Mouse (Mus musculus) thymus, adult 2 months (tissue): ENCODE results near the gene Rasip1. TPM values are rescaled to one million over a fixed set of nuclear protein-coding genes. Genes with fewer than 3 reads are reported as not detected.

ENCODE experiments used
- DNase-seq: peaks from one replicate; pipeline ENCODE4 v3.0.0; 2021
- H3K27ac ChIP-seq: fragments of 200-500 bp; 2 replicates; pipeline ENCODE4 v1.5.1; 2012; ENCODE audit warnings: low read length, control low read depth; ENCODE audit not compliant: control insufficient read depth, insufficient read depth
- H3K27me3 ChIP-seq: fragments of 200-500 bp; 2 replicates; pipeline ENCODE4 v1.6.1; 2012; ENCODE audit warnings: mild to moderate bottlenecking, low read length, moderate library complexity, mixed read lengths; ENCODE audit not compliant: control insufficient read depth, insufficient read depth
- H3K36me3 ChIP-seq: fragments of 200-500 bp; 2 replicates; pipeline ENCODE4 v1.6.1; 2012; ENCODE audit warnings: mild to moderate bottlenecking, low read length, moderate library complexity; ENCODE audit not compliant: control insufficient read depth, insufficient read depth
- H3K4me1 ChIP-seq: fragments of 200-500 bp; replicated peaks from 2 replicates; pipeline ENCODE4 v1.6.1; 2012; ENCODE audit warnings: low read length; ENCODE audit not compliant: control insufficient read depth, insufficient read depth
- H3K4me3 ChIP-seq: fragments of 200-500 bp; 2 replicates; pipeline ENCODE4 v1.5.1; 2012; ENCODE audit warnings: mild to moderate bottlenecking, low read length, control low read depth, moderate library complexity; ENCODE audit not compliant: control insufficient read depth, insufficient read depth
- CTCF ChIP-seq: fragments of 200-500 bp; IDR thresholded peaks from 2 replicates; pipeline ENCODE4 v1.5.1; 2012; ENCODE audit warnings: mild to moderate bottlenecking, control low read depth, low read length, moderate library complexity, borderline replicate concordance; ENCODE audit not compliant: control insufficient read depth, poor library complexity, insufficient read depth; ENCODE audit errors: extremely low read depth
- POLR2A ChIP-seq: fragments of 200-500 bp; IDR thresholded peaks from 2 replicates; pipeline ENCODE4 v1.6.1; 2012; ENCODE audit warnings: mild to moderate bottlenecking, low read length, control low read depth, moderate library complexity; ENCODE audit not compliant: control insufficient read depth, poor library complexity, insufficient read depth; ENCODE audit errors: extremely low read depth
- WGBS: fragments of 180-500 bp; shearing (Covaris S2); methylation state at CpG from one replicate; pipeline ENCODE4 v1.1.7; 2018; 5-methylcytosine and 5-hydroxymethylcytosine counted together
- polyA plus RNA-seq: library from polyadenylated mRNA; depleted of rRNA; stranded (reverse); fragments of >200 nt; gene quantifications from 2 replicates; pipeline ENCODE4 v1.2.3, GENCODE M21; 2012

The Rasip1 gene
- polyA plus RNA-seq, 1 experiment, result 8.6 TPM

GRCm38 (mm10) chr7:45637710-45638109, 10.4 kb downstream of the Rasip1 start:
- DNase-seq, result no peak
- peaks cover 3% of the 10 kb centered on the region for H3K4me1 ChIP-seq

GRCm38 (mm10) chr7:45638623-45639401, 11.5 kb downstream of the Rasip1 start:
- 93% methylated on average over 29 of the region's 29 CpGs for WGBS
- no peak for TF ChIP-seq CTCF
- no peak for TF ChIP-seq POLR2A
- Histone ChIP-seq H3K27me3 (no peaks in the 10 kb centered on the region), H3K4me1 (peaks cover 12% of the 10 kb centered on the region), H3K27ac (no peak overlapping the region), H3K4me3 (no peak overlapping the region), H3K36me3 (no peaks in the 10 kb centered on the region)
- DNase-seq, result no peak

More at GRCm38 (mm10) chr7:45637710-45638109, 10.4 kb downstream of the Rasip1 start:
- Histone ChIP-seq H3K27ac (no peak overlapping the region), H3K27me3 (no peaks in the 10 kb centered on the region), H3K4me3 (no peak overlapping the region), H3K36me3 (no peaks in the 10 kb centered on the region)
- 83% methylated on average over 6 of the region's 6 CpGs for WGBS
- TF ChIP-seq CTCF, result no peak
- TF ChIP-seq POLR2A, result no peak

GRCm38 (mm10) chr7:45639561-45640027, 12.3 kb downstream of the Rasip1 start, which contains the start of gene Mamstr:
Mamstr (plus strand) TSS chr7:45639977.
- Histone ChIP-seq H3K36me3 (no peaks in the 10 kb centered on the region), H3K27ac (no peak within 1 kb of the TSS), H3K4me3 (no peak within 1 kb of the TSS), H3K27me3 (no peaks in the 10 kb centered on the region), H3K4me1 (peaks cover 19% of the 10 kb centered on the region)
- WGBS, result 79% methylated on average over 19 of the region's 19 CpGs
- no peak for TF ChIP-seq CTCF
- TF ChIP-seq POLR2A, result no peak
- DNase-seq, result no peak

DNA sequence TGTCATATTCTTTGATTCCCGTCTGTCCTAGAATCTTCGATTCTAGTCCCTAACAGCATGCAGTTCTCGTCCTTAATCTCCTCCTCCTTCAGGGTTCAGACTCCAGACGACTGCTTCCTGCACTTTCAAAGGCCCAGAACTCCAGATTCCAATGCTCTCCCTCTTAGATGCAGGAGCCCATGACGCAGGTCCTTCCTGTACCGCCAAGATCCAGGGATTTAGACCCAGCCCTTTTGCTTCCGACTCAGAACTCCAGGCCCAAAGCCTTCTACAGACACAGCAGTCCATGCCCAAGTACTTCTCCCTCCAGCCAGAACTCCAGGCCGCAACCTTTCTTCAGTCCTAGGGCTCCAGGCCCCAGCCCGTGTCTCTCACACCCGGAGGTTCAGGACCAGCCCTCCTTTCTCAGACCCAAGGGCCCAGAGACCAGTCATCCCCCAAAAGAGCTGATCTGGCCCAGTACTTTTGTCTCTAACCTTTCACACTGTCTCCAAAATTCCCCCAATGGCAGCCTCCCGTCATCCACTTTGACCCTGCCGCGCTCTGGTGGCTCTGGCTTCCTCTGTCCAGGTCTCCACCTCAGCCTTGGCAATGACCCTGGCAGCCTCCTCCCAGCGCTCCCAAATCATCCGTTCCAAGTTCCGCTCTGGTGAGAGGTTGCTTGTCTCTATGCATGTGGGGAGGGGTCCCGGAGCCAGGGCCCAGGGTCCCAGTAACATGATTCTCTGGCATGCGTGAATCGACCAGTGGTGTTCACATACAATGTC, 13.1 kb downstream of the Rasip1 start:
- Histone ChIP-seq H3K4me3 (no peak overlapping the region), H3K4me1 (peaks cover 21% of the 10 kb centered on the region), H3K36me3 (no peaks in the 10 kb centered on the region), H3K27me3 (no peaks in the 10 kb centered on the region), H3K27ac (no peak overlapping the region)
- no peak for DNase-seq
- WGBS, result 95% methylated on average over 19 of the region's 19 CpGs
- TF ChIP-seq POLR2A (no peak), CTCF (no peak)

DNA sequence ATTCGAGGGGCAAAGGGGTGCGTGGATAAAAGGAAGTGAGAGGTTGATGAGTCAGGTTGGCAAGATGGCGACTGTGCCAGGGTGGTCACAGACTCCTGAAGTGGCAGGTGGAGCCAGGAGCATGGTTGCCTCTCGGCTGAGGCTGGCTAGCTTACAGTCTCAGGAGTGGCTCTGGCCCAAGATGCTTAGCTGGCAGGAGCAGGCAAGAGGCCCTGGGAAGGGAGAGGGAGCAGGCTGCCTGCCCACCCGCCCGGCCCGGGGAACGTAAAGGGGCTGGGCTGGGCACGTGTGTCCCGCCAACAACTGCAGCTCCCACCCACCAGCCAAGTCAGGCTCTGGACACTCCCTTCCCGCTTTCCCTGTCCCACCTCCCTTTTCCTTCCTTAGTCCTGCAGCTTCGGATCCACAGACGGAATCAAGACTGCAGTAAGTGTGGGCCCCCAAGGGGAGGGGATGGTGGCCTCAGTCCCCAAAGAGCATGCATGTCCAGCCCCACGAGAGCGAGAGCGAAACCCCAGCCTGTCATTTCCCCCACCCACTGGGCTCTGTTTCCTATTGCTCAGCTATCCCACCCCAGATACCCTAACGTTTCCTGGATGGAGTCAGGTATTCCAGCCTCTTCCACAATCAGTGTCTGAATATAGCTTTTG, 14.2 kb downstream of the Rasip1 start:
- DNase-seq, result no peak
- Histone ChIP-seq H3K27ac (no peak overlapping the region), H3K4me3 (no peak overlapping the region), H3K36me3 (no peaks in the 10 kb centered on the region), H3K4me1 (peaks cover 21% of the 10 kb centered on the region), H3K27me3 (no peaks in the 10 kb centered on the region)
- TF ChIP-seq POLR2A (no peak), CTCF (no peak)
- 90% methylated on average over 17 of the region's 17 CpGs for WGBS

- Histone ChIP-seq H3K4me1 (peaks cover 21% of the 10 kb centered on the region), H3K36me3 (no peaks in the 10 kb centered on the region), H3K27ac (no peak overlapping the region), H3K4me3 (no peak overlapping the region), H3K27me3 (no peaks in the 10 kb centered on the region)
- no peak for DNase-seq
- 88% methylated on average over 5 of the region's 5 CpGs for WGBS
- TF ChIP-seq POLR2A (no peak), CTCF (no peak)
Observed at GRCm38 (mm10) chr7:45642083-45642482, 14.8 kb downstream of the Rasip1 start.
